Comparison of ENCODE assay signal across 6 mouse cellular contexts in the genomic region with DNA sequence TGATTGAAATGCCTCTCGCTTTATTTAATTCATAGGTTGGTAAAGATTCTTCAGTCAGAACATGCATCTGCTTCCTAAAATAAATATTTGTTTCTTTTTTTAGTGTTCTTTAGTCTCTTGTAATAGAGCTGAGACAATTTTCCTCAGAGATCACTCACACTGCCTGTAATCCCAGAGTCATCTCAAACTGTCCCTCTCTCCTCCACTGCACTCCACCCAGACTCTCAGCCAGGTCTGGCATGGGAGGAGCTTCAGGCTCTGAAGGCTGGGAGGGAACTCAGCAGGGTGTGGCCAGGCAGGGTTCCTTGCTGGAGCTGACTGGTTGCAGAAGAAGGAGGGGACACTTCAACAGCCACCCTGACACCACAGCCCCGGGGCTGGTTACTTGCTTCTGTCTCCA.
DNase-seq lines count a peak whose midpoint lies in the region; ATAC-seq lines count a peak whose summit lies in the region.
"Not testable (repeated sequence)": the region's sequence is repeated elsewhere in the genome, so short reads cannot be mapped to it uniquely, and the experiment has no call there.

No protein-coding gene starts in this region.

- peak; percentile 53 for ATAC-seq in common myeloid progenitor, adult 5-6 weeks (replicated peaks; ENCODE audit: low read depth, poor library complexity, severe bottlenecking)
- ATAC-seq in erythroid progenitor cell, adult 5-6 weeks (replicated peaks; ENCODE audit: low FRiP score, poor library complexity, severe bottlenecking) = peak; percentile 78
- peak; percentile 82 for ATAC-seq in liver, embryonic 13.5 days (ENCODE audit: low read depth)
- ATAC-seq in liver, embryonic 16.5 days (ENCODE audit: low read depth) = peak; percentile 79
- ATAC-seq in megakaryocyte-erythroid progenitor cell, adult 5-6 weeks (replicated peaks; ENCODE audit: low FRiP score, low TSS enrichment, poor library complexity, severe bottlenecking) = peak; percentile 56

- H3K4me3 ChIP-seq in liver, embryonic 13.5 days (replicated peaks); liver, embryonic 16.5 days (ENCODE audit: low read depth, low read length): not testable (repeated sequence)

- 0% methylated on average over 1 of the region's 2 CpGs for whole genome bisulfite sequencing in liver, embryonic 13.5 days (ENCODE audit: insufficient replicate concordance)
- WGBS in liver, embryonic 16.5 days (ENCODE audit: insufficient replicate concordance) = 0% methylated on average over 1 of the region's 2 CpGs

- H3K9ac ChIP-seq in liver, embryonic 13.5 days; liver, embryonic 16.5 days (ENCODE audit: low read depth, low read length): not testable (repeated sequence)

- not testable (repeated sequence) for H3K27ac ChIP-seq in liver, embryonic 13.5 days; liver, embryonic 16.5 days (ENCODE audit: low read length)

- not testable (repeated sequence) for H3K4me1 ChIP-seq in liver, embryonic 13.5 days (replicated peaks); liver, embryonic 16.5 days (ENCODE audit: control insufficient read depth, low read depth, low read length)

- H3K27me3 ChIP-seq in liver, embryonic 13.5 days; liver, embryonic 16.5 days (ENCODE audit: control insufficient read depth, insufficient read depth, low read depth, low read length): not testable (repeated sequence)

- not testable (repeated sequence) for DNase-seq in liver, embryonic 13.5 days
- DNase-seq in thymus, postnatal 25 days = peak; percentile 27

- not testable (repeated sequence) for H3K36me3 ChIP-seq in liver, embryonic 13.5 days; liver, embryonic 16.5 days (ENCODE audit: control insufficient read depth, insufficient read depth)

- H3K9me3 ChIP-seq in liver, embryonic 13.5 days (replicated peaks); liver, embryonic 16.5 days (replicated peaks; ENCODE audit: control insufficient read depth, low read length): not testable (repeated sequence)

- H3K4me2 ChIP-seq in liver, embryonic 13.5 days = peak overlapping the region; percentile 44
- H3K4me2 ChIP-seq in liver, embryonic 16.5 days (ENCODE audit: low read depth, low read length) = not testable (repeated sequence)
